Mouse (Mus musculus): ENCODE results near the gene Phf21a. TPM values are rescaled to one million over a fixed set of nuclear protein-coding genes. Genes with fewer than 3 reads are reported as not detected.

Gene Phf21a
- polyA plus RNA-seq, 1 experiment, result 36.8 TPM

- 95% methylated on average over 6 of the region's 6 CpGs for WGBS
- TF ChIP-seq CTCF (conservative IDR thresholded peaks at IDR 0.05; ENCODE audit: insufficient read depth, insufficient read length, low read depth, low read length) (no peak), POLR2A (IDR thresholded peaks at IDR 0.05; ENCODE audit: low read depth, low read length) (no peak)
- H3K27ac ChIP-seq (ENCODE audit: insufficient read depth, low read depth, low read length), result no peak overlapping the region
- H3K4me1 ChIP-seq (ENCODE audit: control insufficient read depth, insufficient read depth, low read length), result peaks cover 7% of the 10 kb centered on the region; the same call in 1 of the 2 replicates
- H3K27me3 ChIP-seq (replicated peaks; ENCODE audit: control insufficient read depth, insufficient read depth, low read length), result no peaks in the 10 kb centered on the region
- no peaks in the 10 kb centered on the region for H3K36me3 ChIP-seq (ENCODE audit: control insufficient read depth, insufficient read depth, low read length)
- DNase-seq, result no peak
- H3K4me3 ChIP-seq (ENCODE audit: insufficient read depth, low read depth, low read length), result no peak overlapping the region
Observed at GRCm38 (mm10) chr2:92362571-92363228, 269.8 kb downstream of the Phf21a start.

GRCm38 (mm10) chr2:92364086-92364485 is 271.2 kb downstream of the Phf21a start:
- H3K27me3 ChIP-seq (replicated peaks; ENCODE audit: control insufficient read depth, insufficient read depth, low read length), result no peaks in the 10 kb centered on the region
- WGBS, result 78% methylated on average over 4 of the region's 4 CpGs
- H3K36me3 ChIP-seq (ENCODE audit: control insufficient read depth, insufficient read depth, low read length), result no peaks in the 10 kb centered on the region
- TF ChIP-seq CTCF (conservative IDR thresholded peaks at IDR 0.05; ENCODE audit: insufficient read depth, insufficient read length, low read depth, low read length), result no peak
- no peak for TF ChIP-seq POLR2A (IDR thresholded peaks at IDR 0.05; ENCODE audit: low read depth, low read length)
- no peak overlapping the region for H3K27ac ChIP-seq (ENCODE audit: insufficient read depth, low read depth, low read length)
- no peak for DNase-seq
- no peak overlapping the region for H3K4me3 ChIP-seq (ENCODE audit: insufficient read depth, low read depth, low read length)
- peaks cover 7% of the 10 kb centered on the region; the same call in 1 of the 2 replicates for H3K4me1 ChIP-seq (ENCODE audit: control insufficient read depth, insufficient read depth, low read length)

- Histone ChIP-seq H3K4me1 (ENCODE audit: control insufficient read depth, insufficient read depth, low read length) (0 out of 2 replicates have a peak, but pooled peaks cover 3% of the 10 kb centered on the region), H3K27me3 (replicated peaks; ENCODE audit: control insufficient read depth, insufficient read depth, low read length) (no peaks in the 10 kb centered on the region), H3K36me3 (ENCODE audit: control insufficient read depth, insufficient read depth, low read length) (no peaks in the 10 kb centered on the region), H3K4me3 (ENCODE audit: insufficient read depth, low read depth, low read length) (no peak overlapping the region), H3K27ac (ENCODE audit: insufficient read depth, low read depth, low read length) (no peak overlapping the region)
- 79% methylated on average over 10 of the region's 10 CpGs for WGBS
- TF ChIP-seq POLR2A (IDR thresholded peaks at IDR 0.05; ENCODE audit: low read depth, low read length) (no peak), CTCF (conservative IDR thresholded peaks at IDR 0.05; ENCODE audit: insufficient read depth, insufficient read length, low read depth, low read length) (no peak)
- no peak for DNase-seq
Observed at GRCm38 (mm10) chr2:92365568-92365967, 272.7 kb downstream of the Phf21a start.

- peaks cover 17% of the 10 kb centered on the region for H3K4me1 ChIP-seq (ENCODE audit: control insufficient read depth, insufficient read depth, low read length)
- TF ChIP-seq POLR2A (IDR thresholded peaks at IDR 0.05; ENCODE audit: low read depth, low read length) (no peak), CTCF (conservative IDR thresholded peaks at IDR 0.05; ENCODE audit: insufficient read depth, insufficient read length, low read depth, low read length) (no peak)
- no peaks in the 10 kb centered on the region for H3K27me3 ChIP-seq (replicated peaks; ENCODE audit: control insufficient read depth, insufficient read depth, low read length)
- no peak overlapping the region for H3K4me3 ChIP-seq (ENCODE audit: insufficient read depth, low read depth, low read length)
- 27% methylated on average over 20 of the region's 20 CpGs for WGBS
- 0 out of 2 replicates have a peak overlapping the region, but pooled peaks have one; percentile 33 for H3K27ac ChIP-seq (ENCODE audit: insufficient read depth, low read depth, low read length)
- no peaks in the 10 kb centered on the region for H3K36me3 ChIP-seq (ENCODE audit: control insufficient read depth, insufficient read depth, low read length)
- peak; percentile 59 for DNase-seq
Observed at GRCm38 (mm10) chr2:92367383-92368029, 274.6 kb downstream of the Phf21a start.

GRCm38 (mm10) chr2:92370375-92370774 is 277.5 kb downstream of the Phf21a start:
- TF ChIP-seq POLR2A (IDR thresholded peaks at IDR 0.05; ENCODE audit: low read depth, low read length) (no peak), CTCF (conservative IDR thresholded peaks at IDR 0.05; ENCODE audit: insufficient read depth, insufficient read length, low read depth, low read length) (no peak)
- no peaks in the 10 kb centered on the region for H3K36me3 ChIP-seq (ENCODE audit: control insufficient read depth, insufficient read depth, low read length)
- peak overlapping the region; percentile 57 for H3K4me3 ChIP-seq (ENCODE audit: insufficient read depth, low read depth, low read length)
- H3K4me1 ChIP-seq (ENCODE audit: control insufficient read depth, insufficient read depth, low read length), result peaks cover 29% of the 10 kb centered on the region
- H3K27me3 ChIP-seq (replicated peaks; ENCODE audit: control insufficient read depth, insufficient read depth, low read length), result no peaks in the 10 kb centered on the region
- DNase-seq, result no peak
- WGBS, result 10% methylated on average over 19 of the region's 19 CpGs
- H3K27ac ChIP-seq (ENCODE audit: insufficient read depth, low read depth, low read length), result peak overlapping the region; percentile 99

- H3K4me1 ChIP-seq (ENCODE audit: control insufficient read depth, insufficient read depth, low read length), result peaks cover 33% of the 10 kb centered on the region
- 3% methylated on average over 45 of the region's 45 CpGs for WGBS
- peak overlapping the region; percentile 57 for H3K4me3 ChIP-seq (ENCODE audit: insufficient read depth, low read depth, low read length)
- DNase-seq, result peak; percentile 97
- H3K36me3 ChIP-seq (ENCODE audit: control insufficient read depth, insufficient read depth, low read length), result no peaks in the 10 kb centered on the region
- H3K27me3 ChIP-seq (replicated peaks; ENCODE audit: control insufficient read depth, insufficient read depth, low read length), result no peaks in the 10 kb centered on the region
- TF ChIP-seq CTCF (conservative IDR thresholded peaks at IDR 0.05; ENCODE audit: insufficient read depth, insufficient read length, low read depth, low read length), result no peak
- TF ChIP-seq POLR2A (IDR thresholded peaks at IDR 0.05; ENCODE audit: low read depth, low read length), result peak; percentile 54
- H3K27ac ChIP-seq (ENCODE audit: insufficient read depth, low read depth, low read length), result peak overlapping the region; percentile 99
Observed at GRCm38 (mm10) chr2:92370821-92371805, 278.2 kb downstream of the Phf21a start.

Measured in kidney, adult 2 months (tissue).